8 mouse cellular contexts compared by ENCODE assay signal in genomic region chr11:96789990-96790389, GRCm38 (mm10). TPM values are rescaled to one million over a fixed set of nuclear protein-coding genes. Genes with fewer than 3 reads are reported as not detected.
DNase-seq lines count a peak whose midpoint lies in the region; ATAC-seq lines count a peak whose summit lies in the region.

No protein-coding gene starts in this region.

- H3K4me3 ChIP-seq in kidney, embryonic 14.5 days (ENCODE audit: low read length) = peak overlapping the region; percentile 74
- H3K4me3 ChIP-seq in hindbrain, embryonic 12.5 days = peak overlapping the region; percentile 95
- H3K4me3 ChIP-seq in midbrain, embryonic 14.5 days (replicated peaks; ENCODE audit: low read depth, low read length) = peak overlapping the region; percentile 92

- DNase-seq in kidney, adult 18-20 months = no peak
- DNase-seq in ZHBTc4 (ENCODE audit: low read depth, low spot score) = peak; percentile 86
- no peak for DNase-seq in midbrain, embryonic 14.5 days
- no peak for DNase-seq in B cell, adult 2 months
- no peak for DNase-seq in cerebellum, adult 11 months
- no peak for DNase-seq in thymus, postnatal 14 days

- H3K36me3 ChIP-seq in kidney, embryonic 14.5 days (ENCODE audit: control insufficient read depth, insufficient read depth, low read length) = peaks cover 4% of the 10 kb centered on the region; the same call in 1 of the 2 replicates
- no peaks in the 10 kb centered on the region for H3K36me3 ChIP-seq in hindbrain, embryonic 12.5 days
- 0 out of 2 replicates have a peak, but pooled peaks cover 2% of the 10 kb centered on the region for H3K36me3 ChIP-seq in midbrain, embryonic 14.5 days (ENCODE audit: control insufficient read depth, insufficient read depth, low read length)

- WGBS in kidney, embryonic 14.5 days = 5% methylated on average over 5 of the region's 5 CpGs
- WGBS in hindbrain, embryonic 12.5 days = 10% methylated on average over 5 of the region's 5 CpGs
- 6% methylated on average over 5 of the region's 5 CpGs for WGBS in midbrain, embryonic 14.5 days

- H3K9ac ChIP-seq in kidney, embryonic 14.5 days (ENCODE audit: low read depth, low read length) = peak overlapping the region; percentile 89
- peak overlapping the region; percentile 91 for H3K9ac ChIP-seq in hindbrain, embryonic 12.5 days
- H3K9ac ChIP-seq in midbrain, embryonic 14.5 days (replicated peaks; ENCODE audit: low read length) = peak overlapping the region; percentile 90

- H3K27me3 ChIP-seq in kidney, embryonic 14.5 days (ENCODE audit: control insufficient read depth, insufficient read depth, low read length) = no peaks in the 10 kb centered on the region
- H3K27me3 ChIP-seq in hindbrain, embryonic 12.5 days = no peaks in the 10 kb centered on the region
- no peaks in the 10 kb centered on the region for H3K27me3 ChIP-seq in midbrain, embryonic 14.5 days (ENCODE audit: control insufficient read depth, insufficient read depth, low read length)

- no peaks in the 10 kb centered on the region for H3K9me3 ChIP-seq in kidney, embryonic 14.5 days (ENCODE audit: control insufficient read depth, low read length)
- H3K9me3 ChIP-seq in hindbrain, embryonic 12.5 days (replicated peaks) = no peaks in the 10 kb centered on the region
- no peaks in the 10 kb centered on the region for H3K9me3 ChIP-seq in midbrain, embryonic 14.5 days (ENCODE audit: control insufficient read depth, low read length)

- ATAC-seq in kidney, embryonic 14.5 days (ENCODE audit: low FRiP score, low TSS enrichment) = no peak
- ATAC-seq in hindbrain, embryonic 12.5 days (ENCODE audit: low FRiP score) = no peak
- ATAC-seq in midbrain, embryonic 14.5 days (ENCODE audit: low FRiP score, low TSS enrichment) = no peak

- H3K27ac ChIP-seq in kidney, embryonic 14.5 days (ENCODE audit: low read depth, low read length) = peak overlapping the region; percentile 98; the same call in 1 of the 2 replicates
- no peak overlapping the region for H3K27ac ChIP-seq in hindbrain, embryonic 12.5 days
- no peak overlapping the region for H3K27ac ChIP-seq in midbrain, embryonic 14.5 days (replicated peaks; ENCODE audit: low read depth, low read length)

- H3K4me1 ChIP-seq in kidney, embryonic 14.5 days (ENCODE audit: control insufficient read depth, insufficient read depth, low read length) = peaks cover 15% of the 10 kb centered on the region; the same call in 1 of the 2 replicates
- peaks cover 33% of the 10 kb centered on the region for H3K4me1 ChIP-seq in hindbrain, embryonic 12.5 days
- peaks cover 11% of the 10 kb centered on the region for H3K4me1 ChIP-seq in midbrain, embryonic 14.5 days (ENCODE audit: control insufficient read depth, insufficient read depth, low read length)

- peak overlapping the region; percentile 95 for H3K4me2 ChIP-seq in kidney, embryonic 14.5 days (replicated peaks; ENCODE audit: low read depth, low read length)
- H3K4me2 ChIP-seq in hindbrain, embryonic 12.5 days (replicated peaks) = peak overlapping the region; percentile 79
- H3K4me2 ChIP-seq in midbrain, embryonic 14.5 days (ENCODE audit: low read length) = peak overlapping the region; percentile 87

RNA-seq across cellular contexts. Expression of gene Cbx1, which starts 1.1 kb away (rescaled TPM):
- polyA plus RNA-seq in kidney, embryonic 14.5 days (2014; fragmentation: Nextera tagmentation; extraction: Ambion mirVana) = 137 and 181 TPM in 2 replicates
- 136 TPM in 2 replicates for polyA plus RNA-seq in hindbrain, embryonic 12.5 days (2016; fragmentation: Nextera tagmentation; extraction: Ambion mirVana)
- 73.9 and 76.4 TPM in 2 replicates for polyA plus RNA-seq in midbrain, embryonic 14.5 days (2014; fragmentation: Nextera tagmentation; extraction: Ambion mirVana)

RNA-seq across cellular contexts. Expression of gene Snx11, which starts 12.6 kb away (rescaled TPM):
- 8.6 and 10.2 TPM in 2 replicates for polyA plus RNA-seq in kidney, embryonic 14.5 days (2014; fragmentation: Nextera tagmentation; extraction: Ambion mirVana)
- 40.5 and 45.1 TPM in 2 replicates for polyA plus RNA-seq in hindbrain, embryonic 12.5 days (2016; fragmentation: Nextera tagmentation; extraction: Ambion mirVana)
- polyA plus RNA-seq in midbrain, embryonic 14.5 days (2014; fragmentation: Nextera tagmentation; extraction: Ambion mirVana) = 25.8 and 29.6 TPM in 2 replicates

RNA-seq across cellular contexts. Expression of gene Nfe2l1, which starts 39.8 kb away (rescaled TPM):
- polyA plus RNA-seq in kidney, embryonic 14.5 days (2014; fragmentation: Nextera tagmentation; extraction: Ambion mirVana) = 37.3 and 43.2 TPM in 2 replicates
- 82.8 and 88.2 TPM in 2 replicates for polyA plus RNA-seq in hindbrain, embryonic 12.5 days (2016; fragmentation: Nextera tagmentation; extraction: Ambion mirVana)
- 40.1 and 46.3 TPM in 2 replicates for polyA plus RNA-seq in midbrain, embryonic 14.5 days (2014; fragmentation: Nextera tagmentation; extraction: Ambion mirVana)

RNA-seq across cellular contexts. Expression of gene Copz2, which starts 59.7 kb away (rescaled TPM):
- polyA plus RNA-seq in kidney, embryonic 14.5 days (2014; fragmentation: Nextera tagmentation; extraction: Ambion mirVana) = 94.7 and 106 TPM in 2 replicates
- polyA plus RNA-seq in hindbrain, embryonic 12.5 days (2016; fragmentation: Nextera tagmentation; extraction: Ambion mirVana) = 56.5 and 60.7 TPM in 2 replicates
- 6.5 and 16.0 TPM in 2 replicates for polyA plus RNA-seq in midbrain, embryonic 14.5 days (2014; fragmentation: Nextera tagmentation; extraction: Ambion mirVana)
